Mouse (Mus musculus) lung, embryonic 16.5 days (tissue): Measurements from ENCODE around the gene Fam217b. TPM values are rescaled to one million over a fixed set of nuclear protein-coding genes. Genes with fewer than 3 reads are reported as not detected.

Source experiments
- ATAC-seq: fragments of 200-750 bp; cut with Nextera tagmentation; 2 replicates; pipeline ENCODE4 v1.8.0; 2017; ENCODE audit warnings: low read depth, mild to moderate bottlenecking, moderate library complexity
- H3K27ac ChIP-seq: fragments of 300-500 bp; sonication (generic); 2 replicates; pipeline ENCODE4 v1.5.1; 2014; ENCODE audit warnings: mild to moderate bottlenecking, control low read depth, low read length
- H3K27me3 ChIP-seq: fragments of 300-500 bp; sonication (generic); 2 replicates; pipeline ENCODE4 v1.6.1; 2014; ENCODE audit warnings: low read depth, low read length, mixed read lengths; ENCODE audit not compliant: control insufficient read depth, insufficient read depth
- H3K36me3 ChIP-seq: fragments of 300-500 bp; sonication (generic); 2 replicates; pipeline ENCODE4 v1.6.1; 2014; ENCODE audit warnings: low read length; ENCODE audit not compliant: control insufficient read depth, insufficient read depth
- H3K4me1 ChIP-seq: fragments of 300-500 bp; sonication (generic); replicated peaks from 2 replicates; pipeline ENCODE4 v1.6.1; 2014; ENCODE audit warnings: low read length, mixed read lengths; ENCODE audit not compliant: control insufficient read depth, insufficient read depth
- H3K4me2 ChIP-seq: fragments of 300-500 bp; sonication (generic); 2 replicates; pipeline ENCODE4 v1.6.1; 2014; ENCODE audit warnings: low read depth, low read length, control low read depth
- H3K4me3 ChIP-seq: fragments of 300-500 bp; sonication (generic); 2 replicates; pipeline ENCODE4 v1.5.1; 2014; ENCODE audit warnings: mild to moderate bottlenecking, low read length, control low read depth
- H3K9ac ChIP-seq: fragments of 300-500 bp; sonication (generic); 2 replicates; pipeline ENCODE4 v1.6.1; 2014; ENCODE audit warnings: low read length, control low read depth
- H3K9me3 ChIP-seq: fragments of 300-500 bp; sonication (generic); 2 replicates; pipeline ENCODE4 v1.6.1; 2016; ENCODE audit warnings: low read length; ENCODE audit not compliant: control insufficient read depth
- whole genome bisulfite sequencing: fragments of 180-500 bp; shearing (Covaris S2); extraction: QIAGEN DNeasy Blood & Tissue Kit; methylation state at CpG from one replicate; pipeline ENCODE4 v1.1.7; 2014; 5-methylcytosine and 5-hydroxymethylcytosine counted together
- polyA plus RNA-seq: library from polyadenylated mRNA; unstranded; fragments of >200 nt; fragmentation: Nextera tagmentation; extraction: Ambion mirVana; gene quantifications from 2 replicates; pipeline ENCODE4 v1.2.1, GENCODE M21; 2015

The Fam217b gene
- polyA plus RNA-seq, 1 experiment from 2014 or later, result 2.8 TPM

DNA sequence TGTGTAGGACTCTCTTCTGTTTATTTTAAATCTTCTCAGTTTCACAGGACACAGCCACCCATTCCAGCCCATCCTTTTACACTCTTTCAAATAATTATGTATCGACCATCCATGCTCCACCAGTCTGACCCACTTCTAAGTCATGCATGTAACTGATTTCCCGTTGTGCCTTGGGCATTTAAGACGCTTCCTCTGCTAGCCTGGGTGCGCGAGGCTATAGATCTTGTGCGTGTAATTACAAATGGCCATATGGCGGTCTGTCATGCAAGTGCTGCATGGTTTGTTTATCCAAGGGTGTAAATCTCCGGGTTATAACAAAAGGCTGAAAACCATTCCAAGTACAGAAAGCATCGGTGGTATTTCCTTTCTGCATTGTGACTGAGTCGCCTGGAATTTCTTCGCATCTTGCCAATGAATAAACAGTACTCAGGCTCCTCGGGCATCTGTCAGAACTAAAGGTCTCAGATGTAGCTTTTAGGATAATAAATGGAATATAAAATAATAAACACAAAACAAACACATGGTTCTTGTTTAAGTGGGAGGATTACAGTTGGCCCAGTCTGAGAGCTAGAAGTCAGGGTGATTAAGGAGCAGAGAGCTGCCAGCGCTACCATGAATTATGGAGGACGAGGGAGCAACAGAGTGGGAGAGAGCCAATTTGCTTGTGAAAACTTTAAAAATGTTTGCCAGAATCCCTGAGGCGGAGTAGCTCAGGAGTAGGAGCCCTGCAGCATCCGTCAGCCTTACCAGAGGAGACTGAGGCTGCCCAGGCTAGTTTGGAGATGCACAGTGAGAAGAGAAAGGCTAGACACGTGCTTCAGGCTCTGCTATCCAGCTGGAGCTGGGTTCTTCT, 40.6 kb downstream of the Fam217b start:
- Histone ChIP-seq H3K4me1 (peaks cover 4% of the 10 kb centered on the region), H3K27ac (0 out of 2 replicates have a peak overlapping the region, but pooled peaks have one; percentile 1), H3K4me2 (no peak overlapping the region), H3K9me3 (no peaks in the 10 kb centered on the region), H3K4me3 (no peak overlapping the region), H3K36me3 (no peaks in the 10 kb centered on the region), H3K9ac (no peak overlapping the region), H3K27me3 (no peaks in the 10 kb centered on the region)
- ATAC-seq, result peak; percentile 90
- 27% methylated on average over 17 of the region's 17 CpGs for WGBS

- 75% methylated on average over 6 of the region's 6 CpGs for WGBS
- H3K4me3 ChIP-seq, result no peak overlapping the region
- peaks cover 4% of the 10 kb centered on the region for H3K4me1 ChIP-seq
- no peak for ATAC-seq
- H3K4me2 ChIP-seq, result no peak overlapping the region
- H3K27me3 ChIP-seq, result no peaks in the 10 kb centered on the region
- H3K9me3 ChIP-seq, result no peaks in the 10 kb centered on the region
- H3K27ac ChIP-seq, result no peak overlapping the region
- no peak overlapping the region for H3K9ac ChIP-seq
- H3K36me3 ChIP-seq, result no peaks in the 10 kb centered on the region
Observed at GRCm38 (mm10) chr2:178457414-178457813, 43.1 kb downstream of the Fam217b start.

DNA sequence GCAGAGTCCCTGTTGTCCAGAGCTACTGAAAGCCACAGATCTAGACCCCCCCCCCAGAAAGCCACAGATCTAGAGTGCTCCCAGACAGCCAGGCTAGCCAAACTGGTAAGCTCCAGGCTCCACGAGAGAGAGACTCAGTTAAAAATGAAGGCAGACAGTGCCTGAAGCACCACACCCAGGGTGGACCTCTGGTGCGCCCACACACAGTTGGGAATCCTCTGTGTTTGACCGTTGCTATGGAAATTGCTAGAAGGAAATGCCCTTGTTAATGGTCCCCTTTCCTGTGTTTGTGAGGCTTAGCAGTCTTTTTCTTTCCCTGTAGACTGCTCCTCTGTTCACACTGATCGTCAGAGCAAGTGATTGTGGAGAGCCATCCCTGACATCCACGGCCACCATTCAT, 46.0 kb downstream of the Fam217b start:
- no peaks in the 10 kb centered on the region for H3K36me3 ChIP-seq
- H3K4me2 ChIP-seq, result no peak overlapping the region
- no peak overlapping the region for H3K4me3 ChIP-seq
- H3K27ac ChIP-seq, result no peak overlapping the region
- WGBS, result 38% methylated on average over 5 of the region's 5 CpGs
- H3K9me3 ChIP-seq, result no peaks in the 10 kb centered on the region
- no peak overlapping the region for H3K9ac ChIP-seq
- peaks cover 3% of the 10 kb centered on the region; the same call in 1 of the 2 replicates for H3K4me1 ChIP-seq
- no peak for ATAC-seq
- H3K27me3 ChIP-seq, result no peaks in the 10 kb centered on the region

GRCm38 (mm10) chr2:178471546-178472480, 57.5 kb downstream of the Fam217b start:
- no peak for ATAC-seq
- H3K27ac ChIP-seq, result no peak overlapping the region
- H3K4me3 ChIP-seq, result no peak overlapping the region
- 51% methylated on average over 17 of the region's 17 CpGs for WGBS
- no peak overlapping the region for H3K9ac ChIP-seq
- H3K27me3 ChIP-seq, result no peaks in the 10 kb centered on the region
- H3K4me2 ChIP-seq, result no peak overlapping the region
- no peaks in the 10 kb centered on the region for H3K9me3 ChIP-seq
- no peaks in the 10 kb centered on the region for H3K4me1 ChIP-seq
- H3K36me3 ChIP-seq, result no peaks in the 10 kb centered on the region

GRCm38 (mm10) chr2:178473916-178474315, 59.6 kb downstream of the Fam217b start:
- H3K4me2 ChIP-seq, result no peak overlapping the region
- no peak overlapping the region for H3K9ac ChIP-seq
- no peaks in the 10 kb centered on the region for H3K9me3 ChIP-seq
- H3K36me3 ChIP-seq, result no peaks in the 10 kb centered on the region
- no peaks in the 10 kb centered on the region for H3K27me3 ChIP-seq
- H3K4me1 ChIP-seq, result no peaks in the 10 kb centered on the region
- H3K4me3 ChIP-seq, result no peak overlapping the region
- ATAC-seq, result no peak
- 46% methylated on average over 10 of the region's 10 CpGs for WGBS
- no peak overlapping the region for H3K27ac ChIP-seq

Other genes starting within 250 kb of the Fam217b start
- 0.05 TPM in 1 of 2 replicates, not detected in the other for gene Sycp2, start 6.8 kb upstream of the Fam217b start, polyA plus RNA-seq
- gene Ppp1r3d, start 52 bp upstream of the Fam217b start, polyA plus RNA-seq, result 3.1 and 3.2 TPM in 2 replicates
- 0.28 and 0.30 TPM in 2 replicates for gene Cdh26, start 16.0 kb downstream of the Fam217b start, polyA plus RNA-seq